Mouse (Mus musculus): ENCODE measurements around the gene 7530416G11Rik. TPM values are rescaled to one million over a fixed set of nuclear protein-coding genes. Genes with fewer than 3 reads are reported as not detected.

Gene 7530416G11Rik
- total and polyA plus RNA-seq, 2 experiments from 2014 or later: not detected

DNA sequence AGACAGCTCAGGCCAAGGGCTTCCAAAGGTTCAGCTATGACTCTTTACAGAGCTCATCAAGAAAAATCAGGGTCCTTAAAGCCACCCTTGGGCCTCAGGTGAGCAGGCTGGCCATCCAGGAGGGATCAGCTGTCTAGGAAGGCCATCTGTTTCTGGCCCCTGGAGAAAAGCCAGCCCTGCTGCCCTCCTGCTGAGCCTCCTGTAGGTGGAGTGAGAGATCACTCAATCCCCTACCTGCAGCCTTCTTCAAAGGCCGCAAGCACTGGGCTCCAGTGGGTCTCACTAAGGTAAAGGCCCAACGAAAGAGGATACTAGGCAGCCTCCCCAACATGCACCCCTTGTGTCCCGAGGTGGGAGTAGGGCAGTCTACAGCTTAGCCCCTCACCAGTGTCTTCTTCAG lies 29.0 kb upstream of the 7530416G11Rik start:
- H3K4me3 ChIP-seq (ENCODE audit: low read depth, low read length): no peak overlapping the region

DNA sequence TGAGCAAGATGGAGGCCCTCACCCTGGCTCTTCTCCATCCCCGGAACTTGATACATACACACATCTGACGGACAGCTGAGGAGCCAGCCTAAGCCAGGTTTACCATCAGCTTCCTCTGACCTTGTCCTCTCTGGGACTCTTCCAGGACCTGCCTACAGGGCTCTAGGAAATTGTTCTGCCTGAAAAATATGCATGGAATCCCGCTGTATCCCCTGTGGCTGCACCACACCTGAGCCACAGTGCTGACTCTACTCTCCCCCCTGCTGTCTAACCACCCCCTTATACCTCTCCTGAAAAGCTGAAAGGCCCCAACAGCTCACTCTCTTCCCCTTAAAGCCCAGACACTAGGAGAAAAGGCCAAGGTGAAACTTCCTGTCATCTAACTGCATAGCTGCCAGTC lies 26.9 kb upstream of the 7530416G11Rik start:
- ATAC-seq: no peak
- 78% methylated on average over 3 of the region's 3 CpGs for WGBS

More for the DNA sequence above, 29.0 kb upstream of the 7530416G11Rik start:
- no peak overlapping the region for H3K9ac ChIP-seq
- WGBS: 80% methylated on average over 3 of the region's 3 CpGs
- H3K9me3 ChIP-seq (ENCODE audit: low read length): no peaks in the 10 kb centered on the region
- DNase-seq: no peak
- no peak overlapping the region for H3K4me2 ChIP-seq (ENCODE audit: low read depth)
- no peak for TF ChIP-seq CTCF (IDR thresholded peaks at IDR 0.05; ENCODE audit: low read depth)
- 0 out of 2 replicates have a peak, but pooled peaks cover 2% of the 10 kb centered on the region for H3K36me3 ChIP-seq (ENCODE audit: insufficient read depth)
- no peaks in the 10 kb centered on the region for H3K27me3 ChIP-seq (ENCODE audit: insufficient read depth, low read length)
- no peaks in the 10 kb centered on the region for H3K4me1 ChIP-seq (ENCODE audit: insufficient read depth)
- no peak for ATAC-seq
- H3K27ac ChIP-seq (ENCODE audit: low read depth, low read length): no peak overlapping the region

DNA sequence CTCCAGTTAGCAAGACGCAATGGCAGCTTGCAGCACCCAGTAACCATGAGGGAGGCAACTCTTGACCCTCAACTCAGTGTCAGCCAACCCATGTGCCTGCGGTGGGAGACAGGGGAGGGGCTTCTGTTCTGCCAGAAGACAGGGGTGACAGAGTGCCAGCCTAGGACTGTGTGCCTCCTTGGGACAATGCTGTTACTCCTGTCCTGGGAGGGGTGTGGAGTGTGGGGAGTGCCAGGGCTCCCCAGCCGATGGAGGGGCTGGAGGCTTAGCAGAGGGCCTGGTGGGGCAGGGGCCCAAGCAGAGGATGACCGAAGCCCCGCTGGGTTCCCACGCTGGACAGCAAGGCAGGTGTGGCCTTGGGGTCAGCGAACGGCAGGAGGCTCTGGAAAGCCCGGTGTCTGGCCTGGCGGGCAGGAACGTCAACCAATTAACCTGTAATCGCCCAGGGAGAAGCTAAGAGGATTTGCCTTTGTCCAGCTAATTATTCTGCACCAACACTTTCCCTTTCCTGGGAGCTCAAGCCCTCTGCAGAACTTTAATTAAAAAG lies 21.4 kb upstream of the 7530416G11Rik start:
- TF ChIP-seq CTCF (IDR thresholded peaks at IDR 0.05; ENCODE audit: low read depth): no peak
- Histone ChIP-seq H3K27ac (ENCODE audit: low read depth, low read length) (no peak overlapping the region), H3K36me3 (ENCODE audit: insufficient read depth) (no peaks in the 10 kb centered on the region), H3K9ac (no peak overlapping the region), H3K4me1 (ENCODE audit: insufficient read depth) (no peaks in the 10 kb centered on the region), H3K4me3 (ENCODE audit: low read depth, low read length) (no peak overlapping the region), H3K27me3 (ENCODE audit: insufficient read depth, low read length) (no peaks in the 10 kb centered on the region), H3K4me2 (ENCODE audit: low read depth) (no peak overlapping the region), H3K9me3 (ENCODE audit: low read length) (no peaks in the 10 kb centered on the region)
- DNase-seq: no peak
- ATAC-seq: no peak
- WGBS: 21% methylated on average over 12 of the region's 12 CpGs

More for the DNA sequence above, 26.9 kb upstream of the 7530416G11Rik start:
- no peak overlapping the region for H3K4me3 ChIP-seq (ENCODE audit: low read depth, low read length)
- H3K4me2 ChIP-seq (ENCODE audit: low read depth): no peak overlapping the region
- no peaks in the 10 kb centered on the region for H3K9me3 ChIP-seq (ENCODE audit: low read length)
- no peak for DNase-seq
- H3K27ac ChIP-seq (ENCODE audit: low read depth, low read length): no peak overlapping the region
- H3K36me3 ChIP-seq (ENCODE audit: insufficient read depth): no peaks in the 10 kb centered on the region
- no peaks in the 10 kb centered on the region for H3K4me1 ChIP-seq (ENCODE audit: insufficient read depth)
- TF ChIP-seq CTCF (IDR thresholded peaks at IDR 0.05; ENCODE audit: low read depth): no peak
- H3K27me3 ChIP-seq (ENCODE audit: insufficient read depth, low read length): no peaks in the 10 kb centered on the region
- H3K9ac ChIP-seq: no peak overlapping the region

DNA sequence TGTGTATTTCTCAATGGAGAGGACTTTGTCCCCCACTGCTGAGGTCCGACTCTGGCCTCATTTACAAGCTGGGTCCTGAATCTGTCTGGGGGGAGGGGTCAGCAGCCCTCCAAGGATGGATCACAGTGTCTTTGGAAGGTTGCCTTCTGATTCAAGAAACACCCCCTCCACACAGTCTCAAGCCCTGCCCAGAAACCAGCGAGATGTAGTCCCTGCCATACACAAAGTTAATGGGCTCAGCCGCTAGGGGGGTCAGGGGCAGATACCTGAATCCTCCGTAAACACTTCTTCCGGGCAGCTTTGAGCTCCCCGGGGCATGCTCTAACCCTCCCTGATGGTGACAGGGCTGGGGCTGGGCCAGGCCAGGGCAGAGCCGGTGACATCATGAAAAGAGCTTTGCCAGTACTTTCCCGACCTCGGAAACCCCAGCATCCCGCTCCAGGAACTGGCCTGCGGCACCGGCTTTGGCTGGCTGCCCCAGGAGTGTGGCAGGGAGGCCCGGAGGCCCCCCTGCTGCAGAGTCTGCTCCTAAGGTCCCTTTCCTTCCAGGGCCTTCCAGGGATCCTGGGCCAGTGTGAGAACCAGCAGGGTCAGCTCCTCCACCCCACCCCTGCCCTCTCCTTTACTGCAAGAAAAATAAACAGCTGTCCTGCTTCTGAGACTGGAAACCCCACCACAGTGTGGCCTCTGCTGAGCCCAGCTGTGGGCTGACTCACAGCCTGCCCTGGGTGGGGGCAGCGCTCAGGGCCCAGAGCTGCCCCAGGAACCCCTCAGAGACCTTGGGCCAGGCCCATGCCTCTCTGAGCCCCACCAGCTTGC lies 20.4 kb upstream of the 7530416G11Rik start:
- Histone ChIP-seq H3K9me3 (ENCODE audit: low read length) (no peaks in the 10 kb centered on the region), H3K27ac (ENCODE audit: low read depth, low read length) (no peak overlapping the region), H3K4me2 (ENCODE audit: low read depth) (no peak overlapping the region), H3K27me3 (ENCODE audit: insufficient read depth, low read length) (no peaks in the 10 kb centered on the region), H3K4me3 (ENCODE audit: low read depth, low read length) (no peak overlapping the region), H3K36me3 (ENCODE audit: insufficient read depth) (no peaks in the 10 kb centered on the region), H3K4me1 (ENCODE audit: insufficient read depth) (no peaks in the 10 kb centered on the region), H3K9ac (no peak overlapping the region)
- TF ChIP-seq CTCF (IDR thresholded peaks at IDR 0.05; ENCODE audit: low read depth): no peak; the same call in none of the 2 replicates
- WGBS: 7% methylated on average over 14 of the region's 14 CpGs
- DNase-seq: peak; percentile 48
- ATAC-seq: peak; percentile 75

DNA sequence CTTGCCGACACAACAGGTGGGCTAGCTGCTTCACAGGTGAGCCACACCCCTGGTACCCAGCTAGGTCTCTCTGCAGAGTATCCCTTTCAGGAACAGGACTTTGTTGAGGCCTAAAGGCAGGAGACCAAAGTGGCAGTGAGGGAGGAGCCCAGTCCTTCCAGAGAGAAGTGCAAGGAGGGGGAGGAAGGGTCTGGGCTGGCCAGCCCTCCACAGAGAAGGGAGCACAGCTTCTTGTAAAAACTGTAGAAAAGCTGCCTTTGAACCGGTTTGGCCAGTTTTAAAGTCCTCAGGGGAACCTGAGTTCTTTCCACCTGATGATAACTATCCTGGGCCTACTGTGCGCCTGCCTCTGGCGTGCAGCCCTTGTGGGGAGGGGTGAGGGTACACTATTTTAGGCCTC lies 16.4 kb upstream of the 7530416G11Rik start:
- Histone ChIP-seq H3K4me2 (ENCODE audit: low read depth) (no peak overlapping the region), H3K9me3 (ENCODE audit: low read length) (no peaks in the 10 kb centered on the region), H3K27ac (ENCODE audit: low read depth, low read length) (no peak overlapping the region), H3K36me3 (ENCODE audit: insufficient read depth) (no peaks in the 10 kb centered on the region), H3K4me3 (ENCODE audit: low read depth, low read length) (no peak overlapping the region), H3K27me3 (ENCODE audit: insufficient read depth, low read length) (no peaks in the 10 kb centered on the region), H3K4me1 (ENCODE audit: insufficient read depth) (no peaks in the 10 kb centered on the region), H3K9ac (no peak overlapping the region)
- ATAC-seq: no peak
- no peak for TF ChIP-seq CTCF (IDR thresholded peaks at IDR 0.05; ENCODE audit: low read depth)
- 73% methylated on average over 4 of the region's 4 CpGs for WGBS
- DNase-seq: no peak

DNA sequence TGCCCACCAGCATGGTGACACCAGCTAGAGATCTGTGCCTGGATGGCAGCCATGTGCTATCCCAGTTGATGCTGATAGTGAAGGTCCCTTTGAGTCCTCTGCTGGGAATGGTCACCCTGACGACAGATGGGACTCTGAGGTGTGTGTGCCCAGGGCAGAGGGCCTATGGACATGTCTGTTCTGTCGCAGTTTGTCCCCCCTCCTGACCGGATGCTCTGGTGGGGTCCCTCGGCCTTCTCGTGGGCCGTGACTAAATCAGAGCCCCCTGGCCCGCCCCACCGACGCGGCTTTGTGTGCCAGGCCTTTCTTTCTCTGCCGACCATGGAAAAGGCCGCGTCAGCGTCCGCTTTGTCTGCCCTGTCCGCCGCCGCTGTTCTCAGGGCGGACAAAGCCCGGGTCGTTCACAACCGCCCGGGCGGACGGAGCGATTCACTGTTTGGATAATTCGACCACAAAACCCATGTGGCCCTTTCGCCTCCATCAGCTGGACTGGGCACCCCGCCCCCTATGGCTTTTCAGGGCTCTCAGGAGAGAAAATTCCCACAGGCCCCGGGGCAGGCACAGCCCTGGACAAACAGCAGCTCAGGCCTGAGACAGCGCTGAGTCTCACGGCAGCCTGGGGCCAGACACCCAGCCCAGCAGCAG lies 4.5 kb upstream of the 7530416G11Rik start:
- 19% methylated on average over 32 of the region's 32 CpGs for WGBS
- Histone ChIP-seq H3K9me3 (ENCODE audit: low read length) (no peaks in the 10 kb centered on the region), H3K27me3 (ENCODE audit: insufficient read depth, low read length) (no peaks in the 10 kb centered on the region), H3K9ac (peak overlapping the region; percentile 25), H3K4me3 (ENCODE audit: low read depth, low read length) (no peak overlapping the region), H3K36me3 (ENCODE audit: insufficient read depth) (no peaks in the 10 kb centered on the region), H3K4me1 (ENCODE audit: insufficient read depth) (no peaks in the 10 kb centered on the region), H3K27ac (ENCODE audit: low read depth, low read length) (no peak overlapping the region), H3K4me2 (ENCODE audit: low read depth) (no peak overlapping the region)
- peak; percentile 33 for DNase-seq
- peak; percentile 50 for ATAC-seq
- TF ChIP-seq CTCF (IDR thresholded peaks at IDR 0.05; ENCODE audit: low read depth): no peak

DNA sequence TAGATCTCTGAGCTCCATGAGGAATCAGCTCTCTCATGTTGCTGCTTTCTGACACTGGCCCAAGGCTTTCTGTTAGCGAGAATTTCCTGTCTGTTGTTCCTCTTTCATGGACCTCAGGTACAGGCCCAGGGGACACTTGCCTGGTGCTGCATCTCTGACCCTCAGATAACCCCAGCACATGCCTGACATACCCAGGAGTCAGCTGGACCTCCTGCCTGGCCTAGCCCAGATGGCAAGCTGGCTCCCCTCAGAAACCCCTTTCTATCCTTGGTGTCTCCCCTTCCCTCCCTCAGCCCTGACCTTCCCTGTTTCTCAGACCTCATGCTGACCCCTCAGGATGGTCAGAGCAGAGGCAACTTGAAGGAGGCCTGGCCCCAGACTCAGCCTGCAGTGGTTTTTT lies 3.7 kb upstream of the 7530416G11Rik start:
- ATAC-seq (no peak), DNase-seq (no peak)
- no peaks in the 10 kb centered on the region for H3K4me1 ChIP-seq (ENCODE audit: insufficient read depth)
- H3K9ac ChIP-seq: no peak overlapping the region
- H3K4me3 ChIP-seq (ENCODE audit: low read depth, low read length): no peak overlapping the region
- 87% methylated on average over 1 of the region's 1 CpGs for WGBS
- no peak overlapping the region for H3K4me2 ChIP-seq (ENCODE audit: low read depth)
- H3K27ac ChIP-seq (ENCODE audit: low read depth, low read length): no peak overlapping the region
- TF ChIP-seq CTCF (IDR thresholded peaks at IDR 0.05; ENCODE audit: low read depth): no peak
- H3K9me3 ChIP-seq (ENCODE audit: low read length): no peaks in the 10 kb centered on the region
- H3K36me3 ChIP-seq (ENCODE audit: insufficient read depth): no peaks in the 10 kb centered on the region
- H3K27me3 ChIP-seq (ENCODE audit: insufficient read depth, low read length): no peaks in the 10 kb centered on the region

Measured in forebrain, postnatal 0 days (tissue).